Mouse (Mus musculus) intestine, postnatal 0 days (tissue): ENCODE measurements around the gene Tbl2. TPM values are rescaled to one million over a fixed set of nuclear protein-coding genes. Genes with fewer than 3 reads are reported as not detected.

Experiments used
- ATAC-seq: fragments of 200-750 bp; cut with Nextera tagmentation; 2 replicates; pipeline ENCODE4 v1.8.0; 2017; ENCODE audit warnings: mild to moderate bottlenecking, moderate TSS enrichment, moderate library complexity
- H3K27ac ChIP-seq: fragments of 300-500 bp; sonication (generic); 2 replicates; pipeline ENCODE4 v1.5.1; 2014; ENCODE audit warnings: mild to moderate bottlenecking, low read depth, low read length, moderate library complexity
- H3K27me3 ChIP-seq: fragments of 300-500 bp; sonication (generic); replicated peaks from 2 replicates; pipeline ENCODE4 v1.6.1; 2014; ENCODE audit warnings: low read length, mixed read lengths; ENCODE audit not compliant: control insufficient read depth, insufficient read depth
- H3K36me3 ChIP-seq: fragments of 300-500 bp; sonication (generic); 2 replicates; pipeline ENCODE4 v1.6.1; 2014; ENCODE audit warnings: mild to moderate bottlenecking, moderate library complexity; ENCODE audit not compliant: control insufficient read depth, insufficient read depth
- H3K4me1 ChIP-seq: fragments of 300-500 bp; sonication (generic); replicated peaks from 2 replicates; pipeline ENCODE4 v1.6.1; 2014; ENCODE audit warnings: antibody characterized with exemption, low read length, mixed read lengths; ENCODE audit not compliant: control insufficient read depth, insufficient read depth
- H3K4me2 ChIP-seq: fragments of 300-500 bp; sonication (generic); replicated peaks from 2 replicates; pipeline ENCODE4 v1.6.1; 2014; ENCODE audit warnings: low read depth, mild to moderate bottlenecking, moderate library complexity
- H3K4me3 ChIP-seq: fragments of 300-500 bp; sonication (generic); 2 replicates; pipeline ENCODE4 v1.5.1; 2014; ENCODE audit warnings: low read depth, low read length
- H3K9ac ChIP-seq: fragments of 300-500 bp; sonication (generic); 2 replicates; pipeline ENCODE4 v1.6.1; 2014; ENCODE audit warnings: mild to moderate bottlenecking, low read depth, low read length
- H3K9me3 ChIP-seq: fragments of 300-500 bp; sonication (generic); 2 replicates; pipeline ENCODE4 v1.6.1; 2016; ENCODE audit warnings: mixed run types; ENCODE audit not compliant: control insufficient read depth
- CTCF ChIP-seq: sonication (generic); IDR thresholded peaks from 2 replicates; pipeline ENCODE4 v1.5.1; 2016; ENCODE audit warnings: low read depth, mild to moderate bottlenecking, control low read depth, antibody characterized with exemption, moderate library complexity
- WGBS: fragments of 180-500 bp; shearing (Covaris S2); extraction: QIAGEN DNeasy Blood & Tissue Kit; methylation state at CpG from one replicate; pipeline ENCODE4 v1.1.7; 2014; 5-methylcytosine and 5-hydroxymethylcytosine counted together
- polyA plus RNA-seq: library from polyadenylated mRNA; unstranded; fragments of >200 nt; fragmentation: Nextera tagmentation; extraction: Ambion mirVana; gene quantifications from 2 replicates; pipeline ENCODE4 v1.2.1, GENCODE M21; 2015

The Tbl2 gene
- polyA plus RNA-seq, 1 experiment from 2014 or later, result 17.7 TPM

DNA sequence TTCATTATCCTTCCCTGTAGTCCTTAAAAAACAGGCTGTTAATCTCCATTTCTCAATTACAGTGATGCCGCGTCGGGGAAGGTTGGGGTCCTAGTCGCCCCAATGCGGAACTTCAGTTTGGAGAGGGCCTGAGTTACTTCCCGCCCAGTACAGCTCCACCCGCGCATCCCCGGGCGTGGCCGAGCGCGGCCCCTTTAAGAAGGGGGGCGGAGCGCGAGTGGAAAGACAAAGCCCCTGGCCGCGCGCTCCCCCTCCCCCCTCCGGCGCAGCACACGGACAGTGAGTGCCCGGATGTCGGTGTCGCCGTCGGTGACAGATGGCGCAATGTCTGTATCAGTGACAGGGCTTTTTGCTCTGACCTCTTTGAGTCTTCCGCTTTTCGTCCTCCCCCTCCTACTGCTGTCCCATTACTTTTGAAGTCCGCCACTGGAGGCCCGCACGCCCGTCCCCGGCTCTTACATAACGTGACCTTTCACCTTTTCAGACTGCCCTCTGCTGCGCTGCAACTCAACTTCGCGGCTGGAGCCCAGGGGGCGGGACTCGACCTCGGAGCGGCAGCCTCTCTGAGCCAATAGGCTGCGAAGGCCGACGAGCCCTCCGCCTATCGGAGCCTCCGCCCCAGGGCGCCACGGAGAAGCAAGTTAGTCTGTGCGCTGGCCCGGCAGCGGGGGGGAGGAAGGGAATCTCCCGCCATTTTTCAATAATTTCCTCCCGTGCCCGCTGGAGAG is 37.3 kb downstream of the Tbl2 start, which contains the start of gene Baz1b:
Gene Baz1b, plus strand, starts transcription at position 644 of the 728 bp plus-strand sequence.
- Histone ChIP-seq H3K4me3 (peak within 1 kb of the TSS; percentile 100), H3K9ac (peak within 1 kb of the TSS; percentile 94), H3K27me3 (no peaks in the 10 kb centered on the region), H3K9me3 (no peaks in the 10 kb centered on the region), H3K27ac (peak within 1 kb of the TSS; percentile 94), H3K4me1 (peaks cover 6% of the 10 kb centered on the region; the same call in 1 of the 2 replicates), H3K4me2 (peak within 1 kb of the TSS; percentile 78), H3K36me3 (peaks cover 7% of the 10 kb centered on the region)
- ATAC-seq, result peak; percentile 97
- no peak for TF ChIP-seq CTCF
- WGBS, result under 1% methylated on average over 57 of the region's 57 CpGs

DNA sequence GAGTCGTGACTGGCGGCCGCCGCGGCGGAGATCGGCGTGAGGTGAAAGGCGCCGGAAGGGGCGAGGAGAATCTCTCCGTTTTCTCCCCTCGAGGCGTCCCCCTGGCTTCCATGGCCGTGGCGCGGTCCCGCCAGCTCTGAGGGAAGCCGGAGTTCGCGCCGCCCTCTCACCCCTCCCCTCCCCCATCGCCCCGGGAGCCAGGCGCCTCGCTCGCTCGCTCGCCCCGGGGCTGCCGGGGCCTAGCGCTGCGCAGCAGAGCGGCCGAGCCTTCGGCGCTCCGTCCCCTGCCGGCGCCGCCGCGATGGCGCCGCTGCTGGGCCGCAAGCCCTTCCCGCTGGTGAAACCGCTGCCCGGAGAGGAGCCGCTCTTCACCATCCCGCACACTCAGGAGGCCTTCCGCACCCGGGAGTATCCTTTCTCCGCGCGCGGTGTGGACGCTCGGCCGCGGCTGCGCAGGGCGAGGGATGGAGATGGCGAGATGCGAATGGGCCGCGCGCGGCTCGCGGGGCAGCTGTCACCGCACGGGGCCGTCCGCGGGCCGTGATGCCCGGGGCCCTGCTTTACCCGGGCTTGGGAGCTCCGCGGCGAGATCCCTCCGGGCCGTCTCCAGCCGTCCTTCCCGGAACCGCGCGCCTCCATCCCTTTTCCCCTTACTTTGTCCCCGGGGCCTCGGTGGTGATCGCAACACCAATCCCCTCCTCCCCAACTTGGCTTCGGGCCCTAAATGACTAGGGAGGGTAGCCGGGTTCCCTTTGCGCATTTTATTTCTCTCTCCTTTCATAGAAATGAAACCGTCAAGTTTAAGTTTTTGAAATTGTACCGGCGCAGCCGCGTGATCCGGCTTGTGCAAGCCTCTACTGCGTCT is 38.1 kb downstream of the Tbl2 start:
- Histone ChIP-seq H3K4me1 (peaks cover 6% of the 10 kb centered on the region; the same call in 1 of the 2 replicates), H3K9ac (peak overlapping the region; percentile 94), H3K4me2 (peak overlapping the region; percentile 78), H3K9me3 (no peaks in the 10 kb centered on the region), H3K4me3 (peak overlapping the region; percentile 100), H3K36me3 (no peaks in the 10 kb centered on the region; the same call in none of the 2 replicates), H3K27me3 (no peaks in the 10 kb centered on the region), H3K27ac (peak overlapping the region; percentile 94)
- under 1% methylated on average over 94 of the region's 102 CpGs for WGBS
- TF ChIP-seq CTCF, result no peak
- ATAC-seq, result peak; percentile 42

DNA sequence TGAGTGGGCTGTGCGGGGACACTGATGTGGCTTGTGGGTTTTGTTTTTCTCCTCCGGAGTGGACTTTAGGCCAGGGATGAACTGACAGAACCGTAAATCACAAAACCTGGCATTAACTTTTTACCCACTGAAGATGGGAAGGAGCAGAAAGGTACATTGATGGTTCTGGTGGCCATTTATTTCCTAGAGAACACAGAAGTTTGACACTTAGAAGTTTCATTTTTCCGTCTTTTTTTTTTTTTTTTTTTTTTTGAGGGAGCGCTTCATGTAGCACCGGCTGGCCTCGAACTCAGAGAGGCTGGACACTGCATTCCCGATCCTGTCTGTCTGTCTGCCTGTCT is 38.7 kb downstream of the Tbl2 start:
- Histone ChIP-seq H3K36me3 (no peaks in the 10 kb centered on the region; the same call in none of the 2 replicates), H3K9ac (peak overlapping the region; percentile 94), H3K4me3 (peak overlapping the region; percentile 100), H3K27me3 (no peaks in the 10 kb centered on the region), H3K27ac (peak overlapping the region; percentile 94; the same call in 1 of the 2 replicates), H3K9me3 (no peaks in the 10 kb centered on the region), H3K4me1 (peaks cover 6% of the 10 kb centered on the region; the same call in 1 of the 2 replicates), H3K4me2 (peak overlapping the region; percentile 78)
- ATAC-seq, result no peak
- no peak for TF ChIP-seq CTCF
- WGBS, result 1% methylated on average over 8 of the region's 8 CpGs

DNA sequence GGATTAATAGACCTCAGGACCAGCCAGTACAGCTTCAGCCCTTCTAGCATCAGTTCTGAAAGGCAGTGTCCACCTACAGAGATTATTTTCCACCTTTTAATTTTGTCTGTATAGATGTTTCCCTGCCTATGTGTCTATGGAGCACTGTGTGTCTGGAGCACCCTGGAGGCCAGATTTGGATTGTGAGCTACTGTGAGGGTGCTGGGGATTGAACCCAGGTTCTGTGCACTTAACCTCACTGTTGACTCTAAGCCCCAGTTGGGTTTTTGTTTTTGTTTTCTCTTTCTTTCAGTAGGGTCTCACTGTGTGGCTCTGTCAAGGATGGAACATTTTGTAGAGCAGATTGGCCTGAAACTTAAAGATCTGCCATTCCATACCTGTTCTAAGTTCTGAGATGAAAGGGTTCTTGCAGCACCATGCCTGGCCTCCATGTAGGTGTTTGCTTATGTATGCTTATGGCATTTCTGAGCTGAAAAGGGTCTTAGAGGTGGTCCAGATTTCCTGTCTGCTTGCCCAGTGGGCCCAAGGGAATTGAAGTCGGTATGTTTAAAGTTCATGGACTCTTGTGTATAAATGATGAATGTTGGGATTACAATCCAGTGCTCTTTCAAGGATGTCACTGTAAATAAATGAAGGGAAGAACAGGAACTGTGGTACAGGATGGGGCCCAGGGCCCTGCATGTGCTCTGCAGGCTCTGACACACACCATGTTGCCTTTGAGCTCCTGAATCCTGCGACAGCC is 40.0 kb downstream of the Tbl2 start:
- TF ChIP-seq CTCF, result no peak
- WGBS, result 29% methylated on average over 2 of the region's 2 CpGs
- Histone ChIP-seq H3K9me3 (no peaks in the 10 kb centered on the region), H3K27me3 (no peaks in the 10 kb centered on the region), H3K4me2 (peak overlapping the region; percentile 78), H3K27ac (no peak overlapping the region), H3K4me3 (peak overlapping the region; percentile 100; the same call in 1 of the 2 replicates), H3K9ac (no peak overlapping the region), H3K36me3 (peaks cover 3% of the 10 kb centered on the region), H3K4me1 (peaks cover 6% of the 10 kb centered on the region; the same call in 1 of the 2 replicates)
- no peak for ATAC-seq

DNA sequence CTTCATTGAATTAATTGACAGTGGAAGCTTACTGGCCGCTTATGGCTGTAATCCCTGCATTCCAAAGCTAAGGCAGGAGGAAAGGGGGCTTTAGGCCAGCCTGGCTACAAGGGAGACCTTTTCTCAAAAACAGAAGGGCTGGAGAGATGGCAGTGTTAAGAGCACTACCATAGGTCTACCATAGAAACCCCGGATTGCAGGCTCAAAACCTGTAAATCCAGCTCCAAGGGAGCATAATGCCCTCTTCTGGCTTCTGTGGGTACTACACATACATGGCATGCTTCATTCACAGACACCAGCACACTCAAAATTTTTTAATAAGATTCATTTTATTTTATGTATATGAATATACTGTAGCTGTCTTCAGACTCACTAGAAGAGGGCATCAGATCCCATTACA is 42.2 kb downstream of the Tbl2 start:
- Histone ChIP-seq H3K36me3 (peaks cover 10% of the 10 kb centered on the region), H3K4me2 (no peak overlapping the region), H3K27me3 (no peaks in the 10 kb centered on the region), H3K9me3 (no peaks in the 10 kb centered on the region), H3K4me3 (no peak overlapping the region), H3K4me1 (peaks cover 6% of the 10 kb centered on the region; the same call in 1 of the 2 replicates), H3K27ac (no peak overlapping the region), H3K9ac (no peak overlapping the region)
- 24% methylated on average over 2 of the region's 2 CpGs for WGBS
- no peak for ATAC-seq
- peak; percentile 87 for TF ChIP-seq CTCF
